Mouse (Mus musculus): ENCODE measurements around the gene Ccnl1. TPM values are rescaled to one million over a fixed set of nuclear protein-coding genes. Genes with fewer than 3 reads are reported as not detected.

The Ccnl1 gene
- polyA plus RNA-seq, 1 experiment: 12.8 TPM

DNA sequence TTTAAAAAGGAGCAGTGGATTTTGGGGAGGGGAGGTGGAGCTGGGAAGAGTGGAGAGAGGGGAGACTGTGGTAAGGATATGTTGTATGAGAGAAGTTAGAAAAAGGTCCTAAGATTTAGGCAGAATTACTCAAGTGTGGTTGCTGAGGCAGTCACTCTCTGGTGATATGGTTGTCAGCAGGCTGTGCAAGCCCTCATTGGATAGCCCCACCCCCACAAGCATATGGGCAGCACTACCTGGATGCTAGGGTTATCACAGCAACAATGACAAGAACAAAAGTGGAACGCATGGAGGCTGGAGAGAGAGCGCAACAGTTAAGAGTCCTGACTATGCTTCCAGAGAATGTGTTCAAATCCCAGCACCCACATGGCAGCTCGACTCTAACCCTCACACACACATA is 13.3 kb downstream of the Ccnl1 start:
- peaks cover 51% of the 10 kb centered on the region for H3K36me3 ChIP-seq (ENCODE audit: control insufficient read depth, insufficient read depth)

DNA sequence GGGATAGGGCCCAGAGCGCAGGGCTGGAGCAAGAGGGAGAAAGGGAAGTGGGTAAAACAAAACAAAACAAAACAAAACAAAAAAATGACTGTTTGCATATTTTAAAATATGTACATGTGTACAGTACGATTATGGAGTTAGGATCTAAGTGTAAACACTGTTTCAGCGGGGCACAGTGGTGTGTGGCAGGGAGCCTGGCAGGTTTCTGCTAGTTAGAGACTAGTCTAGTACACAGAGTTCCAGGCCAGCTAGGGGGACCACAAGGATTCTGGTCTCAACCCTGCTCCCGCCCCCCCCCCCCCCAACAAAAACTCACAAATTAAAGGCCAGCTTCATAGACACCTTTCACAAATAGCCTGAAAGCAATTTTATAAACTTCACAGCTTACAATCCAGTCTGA is 14.6 kb downstream of the Ccnl1 start:
- Histone ChIP-seq H3K4me2 (ENCODE audit: low read depth) (no peak overlapping the region), H3K4me3 (no peak overlapping the region), H3ac (ENCODE audit: control insufficient read depth, insufficient read length) (no peak overlapping the region), H3K79me2 (ENCODE audit: control insufficient read depth, insufficient read depth) (no peaks in the 10 kb centered on the region), H3K36me3 (ENCODE audit: control insufficient read depth, insufficient read depth) (peaks cover 38% of the 10 kb centered on the region), H3K27me3 (ENCODE audit: control insufficient read depth, insufficient read depth, insufficient read length) (no peaks in the 10 kb centered on the region)
- TF ChIP-seq USF1 (IDR thresholded peaks at IDR 0.05; ENCODE audit: low read depth) (no peak), REST (IDR thresholded peaks at IDR 0.05; ENCODE audit: insufficient read depth, insufficient read length) (no peak), MYOG (IDR thresholded peaks at IDR 0.05; ENCODE audit: control insufficient read depth in 1 of 3, insufficient read depth in 1 of 3, insufficient read length in 2 of 3, low read depth in 2 of 3) (no peak), SRF (IDR thresholded peaks at IDR 0.05; ENCODE audit: control insufficient read depth, insufficient read length, low read depth) (no peak), POLR2AphosphoS2 (IDR thresholded peaks at IDR 0.05; ENCODE audit: insufficient read length, low read depth) (no peak), MYOD1 (IDR thresholded peaks at IDR 0.05; ENCODE audit: control insufficient read depth in 1 of 3, insufficient read length in 2 of 3, low read depth in 2 of 3) (no peak), MAX (IDR thresholded peaks at IDR 0.05; ENCODE audit: low read depth) (no peak), POLR2A (IDR thresholded peaks at IDR 0.05; ENCODE audit: insufficient read length, low read depth) (no peak), TCF12 (IDR thresholded peaks at IDR 0.05; ENCODE audit: insufficient read depth, poor library complexity, severe bottlenecking) (no peak), TCF3 (IDR thresholded peaks at IDR 0.05; ENCODE audit: insufficient read length, low read depth) (no peak), E2F4 (IDR thresholded peaks at IDR 0.05; ENCODE audit: insufficient read depth) (no peak), CEBPB (IDR thresholded peaks at IDR 0.05; ENCODE audit: insufficient read depth, poor library complexity, severe bottlenecking) (no peak)

More for the DNA sequence above, 13.3 kb downstream of the Ccnl1 start:
- Histone ChIP-seq H3K27me3 (ENCODE audit: control insufficient read depth, insufficient read depth, insufficient read length) (no peaks in the 10 kb centered on the region), H3K4me3 (no peak overlapping the region), H3K79me2 (ENCODE audit: control insufficient read depth, insufficient read depth) (no peaks in the 10 kb centered on the region), H3ac (ENCODE audit: control insufficient read depth, insufficient read length) (no peak overlapping the region), H3K4me2 (ENCODE audit: low read depth) (no peak overlapping the region)
- TF ChIP-seq MAX (IDR thresholded peaks at IDR 0.05; ENCODE audit: low read depth): no peak
- no peak for TF ChIP-seq REST (IDR thresholded peaks at IDR 0.05; ENCODE audit: insufficient read depth, insufficient read length)
- TF ChIP-seq POLR2AphosphoS2 (IDR thresholded peaks at IDR 0.05; ENCODE audit: insufficient read length, low read depth): peak; percentile 70
- no peak for TF ChIP-seq E2F4 (IDR thresholded peaks at IDR 0.05; ENCODE audit: insufficient read depth)

DNA sequence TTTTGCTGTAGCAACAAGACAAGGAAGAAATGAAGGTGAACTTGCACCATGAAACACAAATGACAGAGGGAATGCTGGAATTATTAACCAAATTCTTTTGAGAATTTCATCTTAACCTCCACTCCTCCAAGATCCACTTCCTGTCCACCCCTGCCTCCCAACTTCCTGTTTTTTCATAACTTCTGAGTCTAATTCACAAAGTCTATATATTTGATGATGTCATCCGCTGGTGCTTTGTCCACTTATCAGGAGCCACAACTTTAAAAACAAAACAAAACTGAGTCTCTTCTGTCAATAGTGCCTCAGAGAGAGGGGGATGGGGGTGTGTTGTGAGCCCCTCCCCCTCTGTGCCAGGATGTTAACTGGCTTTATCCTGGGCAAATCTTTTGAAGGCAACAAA is 17.0 kb downstream of the Ccnl1 start:
- TF ChIP-seq CEBPB (IDR thresholded peaks at IDR 0.05; ENCODE audit: insufficient read depth, poor library complexity, severe bottlenecking) (no peak), TCF3 (IDR thresholded peaks at IDR 0.05; ENCODE audit: insufficient read length, low read depth) (no peak), REST (IDR thresholded peaks at IDR 0.05; ENCODE audit: insufficient read depth, insufficient read length) (no peak), USF1 (IDR thresholded peaks at IDR 0.05; ENCODE audit: low read depth) (no peak), POLR2AphosphoS2 (IDR thresholded peaks at IDR 0.05; ENCODE audit: insufficient read length, low read depth) (no peak), SRF (IDR thresholded peaks at IDR 0.05; ENCODE audit: control insufficient read depth, insufficient read length, low read depth) (no peak), MYOD1 (IDR thresholded peaks at IDR 0.05; ENCODE audit: control insufficient read depth in 1 of 3, insufficient read length in 2 of 3, low read depth in 2 of 3) (no peak), MAX (IDR thresholded peaks at IDR 0.05; ENCODE audit: low read depth) (no peak), MYOG (IDR thresholded peaks at IDR 0.05; ENCODE audit: control insufficient read depth in 1 of 3, insufficient read depth in 1 of 3, insufficient read length in 2 of 3, low read depth in 2 of 3) (no peak), TCF12 (IDR thresholded peaks at IDR 0.05; ENCODE audit: insufficient read depth, poor library complexity, severe bottlenecking) (no peak), E2F4 (IDR thresholded peaks at IDR 0.05; ENCODE audit: insufficient read depth) (no peak), POLR2A (IDR thresholded peaks at IDR 0.05; ENCODE audit: insufficient read length, low read depth) (no peak)
- H3K27me3 ChIP-seq (ENCODE audit: control insufficient read depth, insufficient read depth, insufficient read length): no peaks in the 10 kb centered on the region

GRCm38 (mm10) chr3:65938211-65938610 is 19.8 kb downstream of the Ccnl1 start:
- TF ChIP-seq USF1 (IDR thresholded peaks at IDR 0.05; ENCODE audit: low read depth) (no peak), CEBPB (IDR thresholded peaks at IDR 0.05; ENCODE audit: insufficient read depth, poor library complexity, severe bottlenecking) (no peak), TCF12 (IDR thresholded peaks at IDR 0.05; ENCODE audit: insufficient read depth, poor library complexity, severe bottlenecking) (no peak), REST (IDR thresholded peaks at IDR 0.05; ENCODE audit: insufficient read depth, insufficient read length) (no peak), MAX (IDR thresholded peaks at IDR 0.05; ENCODE audit: low read depth) (no peak), MYOD1 (IDR thresholded peaks at IDR 0.05; ENCODE audit: control insufficient read depth in 1 of 3, insufficient read length in 2 of 3, low read depth in 2 of 3) (no peak), SRF (IDR thresholded peaks at IDR 0.05; ENCODE audit: control insufficient read depth, insufficient read length, low read depth) (no peak), MYOG (IDR thresholded peaks at IDR 0.05; ENCODE audit: control insufficient read depth in 1 of 3, insufficient read depth in 1 of 3, insufficient read length in 2 of 3, low read depth in 2 of 3) (no peak), POLR2A (IDR thresholded peaks at IDR 0.05; ENCODE audit: insufficient read length, low read depth) (no peak), E2F4 (IDR thresholded peaks at IDR 0.05; ENCODE audit: insufficient read depth) (no peak), TCF3 (IDR thresholded peaks at IDR 0.05; ENCODE audit: insufficient read length, low read depth) (no peak), POLR2AphosphoS2 (IDR thresholded peaks at IDR 0.05; ENCODE audit: insufficient read length, low read depth) (no peak)
- Histone ChIP-seq H3K79me2 (ENCODE audit: control insufficient read depth, insufficient read depth) (no peaks in the 10 kb centered on the region), H3K4me3 (no peak overlapping the region), H3K36me3 (ENCODE audit: control insufficient read depth, insufficient read depth) (peaks cover 15% of the 10 kb centered on the region), H3K4me2 (ENCODE audit: low read depth) (no peak overlapping the region), H3ac (ENCODE audit: control insufficient read depth, insufficient read length) (no peak overlapping the region), H3K27me3 (ENCODE audit: control insufficient read depth, insufficient read depth, insufficient read length) (no peaks in the 10 kb centered on the region)

More for the DNA sequence above, 17.0 kb downstream of the Ccnl1 start:
- Histone ChIP-seq H3K79me2 (ENCODE audit: control insufficient read depth, insufficient read depth) (no peaks in the 10 kb centered on the region), H3K36me3 (ENCODE audit: control insufficient read depth, insufficient read depth) (peaks cover 31% of the 10 kb centered on the region), H3ac (ENCODE audit: control insufficient read depth, insufficient read length) (no peak overlapping the region), H3K4me3 (no peak overlapping the region), H3K4me2 (ENCODE audit: low read depth) (no peak overlapping the region)

GRCm38 (mm10) chr3:65936384-65936783 is 21.7 kb downstream of the Ccnl1 start:
- TF ChIP-seq POLR2A (IDR thresholded peaks at IDR 0.05; ENCODE audit: insufficient read length, low read depth): no peak
- no peak for TF ChIP-seq USF1 (IDR thresholded peaks at IDR 0.05; ENCODE audit: low read depth)
- no peak for TF ChIP-seq TCF3 (IDR thresholded peaks at IDR 0.05; ENCODE audit: insufficient read length, low read depth)
- no peak for TF ChIP-seq TCF12 (IDR thresholded peaks at IDR 0.05; ENCODE audit: insufficient read depth, poor library complexity, severe bottlenecking)
- TF ChIP-seq REST (IDR thresholded peaks at IDR 0.05; ENCODE audit: insufficient read depth, insufficient read length): no peak
- TF ChIP-seq CEBPB (IDR thresholded peaks at IDR 0.05; ENCODE audit: insufficient read depth, poor library complexity, severe bottlenecking): no peak
- TF ChIP-seq POLR2AphosphoS2 (IDR thresholded peaks at IDR 0.05; ENCODE audit: insufficient read length, low read depth): no peak
- no peak for TF ChIP-seq SRF (IDR thresholded peaks at IDR 0.05; ENCODE audit: control insufficient read depth, insufficient read length, low read depth)
- no peak for TF ChIP-seq E2F4 (IDR thresholded peaks at IDR 0.05; ENCODE audit: insufficient read depth)
- Histone ChIP-seq H3ac (ENCODE audit: control insufficient read depth, insufficient read length) (no peak overlapping the region), H3K27me3 (ENCODE audit: control insufficient read depth, insufficient read depth, insufficient read length) (no peaks in the 10 kb centered on the region), H3K79me2 (ENCODE audit: control insufficient read depth, insufficient read depth) (no peaks in the 10 kb centered on the region), H3K4me3 (no peak overlapping the region), H3K36me3 (ENCODE audit: control insufficient read depth, insufficient read depth) (peaks cover 15% of the 10 kb centered on the region), H3K4me2 (ENCODE audit: low read depth) (no peak overlapping the region)
